Mouse (Mus musculus) adrenal gland, adult 10 weeks (tissue): Measurements from ENCODE around the gene Npsr1. TPM values are rescaled to one million over a fixed set of nuclear protein-coding genes. Genes with fewer than 3 reads are reported as not detected.

Experiments
- polyA plus RNA-seq: library from polyadenylated mRNA; stranded (reverse); fragments of 350-450 nt; fragmentation: Illumina TruSeq; extraction: RNeasy Lipid Tissue Mini Kit (QIAGEN cat#74804); gene quantifications from one replicate; pipeline ENCODE4 v1.2.3, GENCODE M21; 2014; ENCODE audit warnings: low read depth, low replicate concordance

The Npsr1 gene
- not detected for polyA plus RNA-seq

GRCm38 (mm10) chr9:24097696-24098095 lies at the start of gene Npsr1:
Gene Npsr1, plus strand, starts transcription at chr9:24097996.

